Mouse (Mus musculus): ENCODE results near the gene Rbm3.

The Rbm3 gene

GRCm38 (mm10) chrX:8145153-8145991 is at the start of gene Rbm3:
Rbm3 (minus strand) TSS chrX:8145880.
- peak; percentile 94 for DNase-seq (ENCODE audit: low read depth, low spot score)

- DNase-seq (ENCODE audit: low read depth, low spot score): peak; percentile 48
These were observed 47.7 kb upstream of the Rbm3 start, which contains the start of gene Ebp for GRCm38 (mm10) chrX:8193419-8193723. Ebp (minus strand) TSS chrX:8193512.

GRCm38 (mm10) chrX:8192640-8193418 is 47.1 kb upstream of the Rbm3 start:
- peak; percentile 85 for DNase-seq (ENCODE audit: low read depth, low spot score)

DNA sequence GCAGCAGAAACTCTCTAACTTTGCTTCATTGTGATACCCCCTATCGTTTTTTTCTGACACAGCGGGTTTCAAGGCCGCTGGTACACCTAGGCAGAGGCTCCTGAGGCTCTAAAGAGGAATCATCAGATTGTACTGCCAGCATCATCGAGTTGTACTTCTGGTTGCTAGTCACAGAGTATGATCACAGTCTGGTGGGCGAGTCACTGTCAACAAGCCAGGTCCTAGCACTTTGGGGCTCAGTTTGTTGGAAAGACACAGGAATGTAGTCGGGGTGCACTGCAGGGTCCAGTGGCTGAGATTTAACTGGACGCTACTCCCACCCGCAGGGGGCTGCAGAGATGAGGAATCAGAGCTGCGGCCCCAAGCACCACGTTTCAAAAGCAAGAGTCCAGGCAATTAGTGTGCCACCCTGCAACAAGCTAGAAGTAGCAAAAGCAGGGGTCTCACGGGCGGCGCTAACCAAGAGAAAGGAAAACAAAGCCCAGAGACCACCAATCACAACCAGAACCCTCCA is 46.5 kb upstream of the Rbm3 start:
- DNase-seq (ENCODE audit: low read depth, low spot score): peak; percentile 8

GRCm38 (mm10) chrX:8182871-8183540 is 37.3 kb upstream of the Rbm3 start:
- no peak for DNase-seq (ENCODE audit: low read depth, low spot score)

- no peak for DNase-seq (ENCODE audit: low read depth, low spot score)
These were observed 34.0 kb upstream of the Rbm3 start for GRCm38 (mm10) chrX:8179646-8180045.

- DNase-seq (ENCODE audit: low read depth, low spot score): no peak
These were observed 33.2 kb upstream of the Rbm3 start for GRCm38 (mm10) chrX:8178871-8179270.

- DNase-seq (ENCODE audit: low read depth, low spot score): peak; percentile 94
These were observed 30.1 kb upstream of the Rbm3 start, which contains the start of gene Tbc1d25 for GRCm38 (mm10) chrX:8175504-8176385. Tbc1d25 (minus strand) TSS chrX:8176181.

GRCm38 (mm10) chrX:8175169-8175503 is 29.5 kb upstream of the Rbm3 start:
- no peak for DNase-seq (ENCODE audit: low read depth, low spot score)

- DNase-seq (ENCODE audit: low read depth, low spot score): no peak
These were observed 22.3 kb upstream of the Rbm3 start for GRCm38 (mm10) chrX:8167716-8168647.

DNA sequence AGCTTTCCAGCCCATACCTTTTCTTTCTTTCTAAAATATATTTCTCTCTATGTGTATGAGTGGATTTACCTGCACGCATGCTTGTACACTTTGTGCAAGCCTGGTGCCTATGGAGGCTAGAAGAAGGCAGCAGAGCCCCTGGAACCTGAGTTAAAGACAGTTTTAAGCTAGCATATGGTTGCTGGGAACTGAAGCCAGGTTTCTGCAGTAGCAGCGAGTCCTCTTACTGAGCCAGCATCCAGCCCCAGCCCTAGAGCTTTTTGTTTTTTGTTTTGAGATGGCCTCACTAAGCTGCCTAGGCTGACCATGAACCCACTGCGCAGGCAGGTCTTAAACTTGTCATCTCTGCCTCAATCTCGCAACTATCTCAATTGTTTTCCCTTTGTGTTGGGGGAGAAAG is 18.8 kb upstream of the Rbm3 start:
- DNase-seq (ENCODE audit: low read depth, low spot score): no peak

- no peak for DNase-seq (ENCODE audit: low read depth, low spot score)
These were observed 17.4 kb upstream of the Rbm3 start for GRCm38 (mm10) chrX:8163076-8163475.

- peak; percentile 7 for DNase-seq (ENCODE audit: low read depth, low spot score)
These were observed 1.9 kb downstream of the Rbm3 start for GRCm38 (mm10) chrX:8143750-8144149.

DNA sequence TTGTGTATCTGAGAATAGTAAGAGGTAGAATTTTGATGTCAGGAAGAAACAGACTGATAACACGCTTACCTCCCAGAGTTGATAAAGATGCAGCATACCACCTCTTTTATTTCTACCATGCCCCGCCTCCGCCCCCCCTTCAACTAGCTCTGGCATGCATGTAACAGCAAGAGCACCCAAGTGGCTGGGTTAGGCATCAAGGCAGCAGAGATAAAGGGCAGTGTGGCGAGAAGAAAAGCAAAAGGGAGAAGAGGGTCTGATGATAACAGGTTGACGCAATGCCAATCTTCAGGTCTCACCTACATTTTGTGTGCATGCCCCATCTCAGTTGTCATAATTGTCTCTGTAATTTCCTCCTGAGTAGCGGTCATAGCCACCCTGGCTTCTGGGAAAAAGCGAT is 2.7 kb downstream of the Rbm3 start:
- DNase-seq (ENCODE audit: low read depth, low spot score): no peak

DNA sequence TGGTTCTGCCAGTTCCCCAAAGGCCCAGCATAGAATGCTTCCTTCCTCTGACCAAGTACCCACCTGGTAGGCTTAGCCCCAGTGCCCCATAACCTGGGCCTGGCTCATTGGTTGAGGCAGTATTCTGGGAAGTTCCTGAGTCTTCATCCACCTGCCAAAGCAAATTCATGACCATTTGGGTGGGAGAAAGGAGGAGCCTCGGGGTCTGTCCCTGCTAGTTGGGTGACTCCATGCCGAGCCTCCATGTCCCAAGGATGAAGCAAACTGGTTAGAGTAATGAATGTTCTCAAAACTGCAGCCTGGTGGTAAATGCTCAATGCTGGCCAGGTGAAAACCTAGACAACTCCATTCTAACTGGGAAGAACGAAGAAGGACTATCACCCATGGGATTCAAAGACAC is 4.6 kb downstream of the Rbm3 start:
- DNase-seq (ENCODE audit: low read depth, low spot score): no peak

DNA sequence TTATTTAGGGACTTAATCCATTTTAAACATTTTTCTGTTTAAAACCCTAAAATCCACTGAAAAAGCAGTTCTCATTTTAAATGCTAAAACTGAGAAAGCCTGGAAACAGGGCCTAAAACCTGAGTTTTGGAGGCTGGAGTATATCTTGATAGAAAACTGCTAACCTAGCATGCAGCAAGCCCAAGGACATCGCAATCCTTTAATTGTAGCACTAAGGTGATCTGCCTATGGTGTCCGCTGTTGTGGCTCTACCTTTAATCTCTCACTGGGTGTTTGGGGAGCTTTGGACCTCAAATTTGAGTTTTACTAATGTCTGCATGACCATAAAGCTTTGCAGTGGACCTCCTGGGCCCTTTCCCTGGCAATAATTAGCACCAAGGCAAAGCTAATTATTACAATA is 5.2 kb downstream of the Rbm3 start:
- DNase-seq (ENCODE audit: low read depth, low spot score): no peak

DNA sequence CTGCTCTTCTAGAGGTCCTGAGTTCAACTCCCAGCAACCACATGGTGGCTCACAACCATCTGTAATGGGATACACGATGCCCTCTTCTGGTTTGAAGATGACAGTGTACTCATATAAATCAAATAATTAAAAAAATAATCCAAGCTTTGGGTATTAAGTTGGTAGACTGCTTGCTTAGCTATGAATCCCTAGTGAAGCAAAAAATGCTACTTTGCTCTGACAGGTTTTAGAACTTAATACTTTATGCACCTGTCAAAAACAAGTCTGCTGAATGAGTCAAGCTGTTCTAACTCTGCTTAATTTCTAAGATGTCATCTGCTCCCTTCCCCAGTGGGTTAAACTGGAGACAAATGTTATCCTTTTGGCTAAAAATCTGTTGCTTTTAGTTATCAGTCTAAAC is 6.2 kb downstream of the Rbm3 start:
- DNase-seq (ENCODE audit: low read depth, low spot score): no peak

DNA sequence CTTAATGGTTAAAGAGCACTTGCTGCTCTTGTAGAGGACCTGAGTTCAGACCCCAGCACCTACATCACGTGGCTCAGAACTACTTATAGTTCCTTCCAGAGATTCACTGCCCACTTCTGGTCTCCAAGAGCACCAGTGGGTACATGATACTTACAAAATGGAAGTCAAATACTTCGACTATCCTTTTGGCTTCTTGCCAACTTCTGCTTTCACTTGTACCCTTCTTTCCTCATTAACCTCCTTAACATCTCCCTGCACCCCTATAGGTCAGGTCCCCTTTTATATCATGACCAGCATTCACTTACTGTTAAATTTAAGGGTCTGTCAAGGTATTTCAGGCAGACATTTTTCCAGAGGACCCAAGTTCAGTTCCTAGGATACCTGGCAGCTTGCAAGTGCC is 9.8 kb downstream of the Rbm3 start:
- peak; percentile 26 for DNase-seq (ENCODE audit: low read depth, low spot score)

GRCm38 (mm10) chrX:8132017-8132976 is 13.4 kb downstream of the Rbm3 start, which contains the start of gene Wdr13:
Wdr13 (minus strand) TSS chrX:8132892.
- DNase-seq (ENCODE audit: low read depth, low spot score): peak; percentile 94

Measured in CD4-positive, CD25-positive, alpha-beta regulatory T cell, adult 2 months (primary cell).